Mouse (Mus musculus) intestine, postnatal 0 days (tissue): ENCODE measurements around the gene Mycbp. TPM values are rescaled to one million over a fixed set of nuclear protein-coding genes. Genes with fewer than 3 reads are reported as not detected.
"Not testable (repeated sequence)": the region's sequence is repeated elsewhere in the genome, so short reads cannot be mapped to it uniquely, and the experiment has no call there.

Experiments
- ATAC-seq: fragments of 200-750 bp; cut with Nextera tagmentation; 2 replicates; pipeline ENCODE4 v1.8.0; 2017; ENCODE audit warnings: mild to moderate bottlenecking, moderate TSS enrichment, moderate library complexity
- H3K27ac ChIP-seq: fragments of 300-500 bp; sonication (generic); 2 replicates; pipeline ENCODE4 v1.5.1; 2014; ENCODE audit warnings: mild to moderate bottlenecking, low read depth, low read length, moderate library complexity
- H3K27me3 ChIP-seq: fragments of 300-500 bp; sonication (generic); replicated peaks from 2 replicates; pipeline ENCODE4 v1.6.1; 2014; ENCODE audit warnings: low read length, mixed read lengths; ENCODE audit not compliant: control insufficient read depth, insufficient read depth
- H3K36me3 ChIP-seq: fragments of 300-500 bp; sonication (generic); 2 replicates; pipeline ENCODE4 v1.6.1; 2014; ENCODE audit warnings: mild to moderate bottlenecking, moderate library complexity; ENCODE audit not compliant: control insufficient read depth, insufficient read depth
- H3K4me1 ChIP-seq: fragments of 300-500 bp; sonication (generic); replicated peaks from 2 replicates; pipeline ENCODE4 v1.6.1; 2014; ENCODE audit warnings: antibody characterized with exemption, low read length, mixed read lengths; ENCODE audit not compliant: control insufficient read depth, insufficient read depth
- H3K4me2 ChIP-seq: fragments of 300-500 bp; sonication (generic); replicated peaks from 2 replicates; pipeline ENCODE4 v1.6.1; 2014; ENCODE audit warnings: low read depth, mild to moderate bottlenecking, moderate library complexity
- H3K4me3 ChIP-seq: fragments of 300-500 bp; sonication (generic); 2 replicates; pipeline ENCODE4 v1.5.1; 2014; ENCODE audit warnings: low read depth, low read length
- H3K9ac ChIP-seq: fragments of 300-500 bp; sonication (generic); 2 replicates; pipeline ENCODE4 v1.6.1; 2014; ENCODE audit warnings: mild to moderate bottlenecking, low read depth, low read length
- H3K9me3 ChIP-seq: fragments of 300-500 bp; sonication (generic); 2 replicates; pipeline ENCODE4 v1.6.1; 2016; ENCODE audit warnings: mixed run types; ENCODE audit not compliant: control insufficient read depth
- CTCF ChIP-seq: sonication (generic); IDR thresholded peaks from 2 replicates; pipeline ENCODE4 v1.5.1; 2016; ENCODE audit warnings: low read depth, mild to moderate bottlenecking, control low read depth, antibody characterized with exemption, moderate library complexity
- WGBS: fragments of 180-500 bp; shearing (Covaris S2); extraction: QIAGEN DNeasy Blood & Tissue Kit; methylation state at CpG from one replicate; pipeline ENCODE4 v1.1.7; 2014; 5-methylcytosine and 5-hydroxymethylcytosine counted together
- polyA plus RNA-seq: library from polyadenylated mRNA; unstranded; fragments of >200 nt; fragmentation: Nextera tagmentation; extraction: Ambion mirVana; gene quantifications from 2 replicates; pipeline ENCODE4 v1.2.1, GENCODE M21; 2015

The Mycbp gene
- polyA plus RNA-seq, 1 experiment from 2014 or later = 82.5 TPM

GRCm38 (mm10) chr4:123934306-123934705, 29.7 kb downstream of the Mycbp start:
- Histone ChIP-seq H3K4me3 (no peak overlapping the region), H3K9ac (no peak overlapping the region), H3K36me3 (peaks cover 66% of the 10 kb centered on the region), H3K4me1 (no peaks in the 10 kb centered on the region), H3K27me3 (no peaks in the 10 kb centered on the region), H3K4me2 (no peak overlapping the region), H3K27ac (no peak overlapping the region), H3K9me3 (no peaks in the 10 kb centered on the region)
- WGBS = 76% methylated on average over 4 of the region's 4 CpGs
- no peak for ATAC-seq
- no peak for TF ChIP-seq CTCF

DNA sequence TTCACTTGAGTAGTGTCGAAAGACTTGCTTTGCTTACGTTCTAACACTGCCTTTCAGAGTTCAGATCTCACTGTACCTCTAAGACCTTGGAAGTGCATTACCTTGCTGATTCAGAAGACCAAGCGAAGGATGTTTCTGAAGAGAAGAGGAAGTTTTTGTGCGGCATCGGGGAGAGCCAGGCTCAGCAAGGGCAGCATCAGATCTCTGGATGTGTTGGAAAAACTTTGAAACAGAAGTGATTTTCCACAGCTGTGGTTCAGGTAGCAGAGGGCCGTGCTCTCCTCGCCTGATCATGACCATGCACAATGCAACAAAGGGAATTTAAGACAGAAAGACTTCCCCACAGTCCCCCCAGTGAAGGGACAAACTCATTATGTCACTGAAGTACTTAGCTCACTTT, 31.4 kb downstream of the Mycbp start:
- peaks cover 49% of the 10 kb centered on the region for H3K36me3 ChIP-seq
- no peak for TF ChIP-seq CTCF
- 98% methylated on average over 7 of the region's 7 CpGs for WGBS

DNA sequence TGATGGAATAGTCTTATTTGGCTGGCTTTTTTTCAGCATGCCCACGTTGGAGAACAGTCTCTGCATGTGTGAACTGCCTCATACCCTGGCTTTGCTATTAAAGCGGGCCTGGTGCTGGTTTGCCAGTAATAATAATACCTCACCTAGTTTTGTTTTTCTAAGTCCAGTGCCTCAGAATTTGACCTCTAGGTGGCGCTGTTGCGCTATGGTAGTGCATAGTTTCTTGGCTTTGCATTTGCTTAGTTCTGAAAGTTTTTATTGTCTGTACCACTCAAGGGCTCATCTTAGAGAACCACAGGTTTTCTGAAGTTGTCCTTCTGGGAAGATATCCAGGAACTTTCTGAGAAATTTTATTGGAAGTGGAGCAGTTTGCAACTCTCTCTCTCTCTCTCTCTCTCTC, 35.2 kb downstream of the Mycbp start:
- H3K36me3 ChIP-seq = peaks cover 21% of the 10 kb centered on the region
- no peaks in the 10 kb centered on the region for H3K4me1 ChIP-seq
- 6% methylated on average over 4 of the region's 4 CpGs for WGBS
- no peak overlapping the region for H3K27ac ChIP-seq
- ATAC-seq = no peak
- H3K27me3 ChIP-seq = no peaks in the 10 kb centered on the region
- peak; percentile 88 for TF ChIP-seq CTCF
- no peak overlapping the region for H3K4me3 ChIP-seq
- H3K4me2 ChIP-seq = no peak overlapping the region
- no peaks in the 10 kb centered on the region for H3K9me3 ChIP-seq
- no peak overlapping the region for H3K9ac ChIP-seq

More for the DNA sequence above, 31.4 kb downstream of the Mycbp start:
- Histone ChIP-seq H3K9ac (no peak overlapping the region), H3K27me3 (no peaks in the 10 kb centered on the region), H3K9me3 (no peaks in the 10 kb centered on the region), H3K27ac (no peak overlapping the region), H3K4me1 (no peaks in the 10 kb centered on the region), H3K4me3 (no peak overlapping the region), H3K4me2 (no peak overlapping the region)
- no peak for ATAC-seq

DNA sequence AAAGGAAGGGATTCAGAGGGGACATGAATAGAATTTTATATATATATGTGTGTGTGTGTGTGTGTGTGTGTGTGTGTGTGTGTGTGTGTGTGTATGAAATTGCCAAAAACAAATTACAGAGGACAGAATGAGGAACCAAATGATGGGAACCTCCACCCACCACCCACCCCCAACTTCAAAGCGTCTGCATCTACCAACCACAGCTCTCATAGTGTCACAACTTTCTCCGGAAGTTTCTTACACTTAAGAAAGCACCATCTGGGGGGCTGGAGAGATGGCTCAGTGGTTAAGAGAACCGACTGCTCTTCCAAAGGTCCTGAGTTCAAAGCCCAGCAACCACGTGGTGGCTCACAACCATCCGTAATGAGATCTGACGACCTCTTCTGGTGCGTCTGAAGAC, 36.2 kb downstream of the Mycbp start:
- WGBS = 74% methylated on average over 7 of the region's 7 CpGs
- not testable (repeated sequence) for H3K27ac ChIP-seq, H3K4me3 ChIP-seq, H3K27me3 ChIP-seq, ATAC-seq, H3K9ac ChIP-seq, H3K4me1 ChIP-seq, H3K9me3 ChIP-seq, H3K4me2 ChIP-seq
- peaks cover 12% of the 10 kb centered on the region for H3K36me3 ChIP-seq

GRCm38 (mm10) chr4:123946701-123947100, 42.1 kb downstream of the Mycbp start:
- Histone ChIP-seq H3K27ac (no peak overlapping the region), H3K4me1 (no peaks in the 10 kb centered on the region), H3K27me3 (no peaks in the 10 kb centered on the region), H3K9me3 (no peaks in the 10 kb centered on the region), H3K4me3 (no peak overlapping the region), H3K9ac (no peak overlapping the region), H3K36me3 (no peaks in the 10 kb centered on the region), H3K4me2 (no peak overlapping the region)
- no peak for TF ChIP-seq CTCF
- no peak for ATAC-seq
- 91% methylated on average over 4 of the region's 4 CpGs for WGBS

DNA sequence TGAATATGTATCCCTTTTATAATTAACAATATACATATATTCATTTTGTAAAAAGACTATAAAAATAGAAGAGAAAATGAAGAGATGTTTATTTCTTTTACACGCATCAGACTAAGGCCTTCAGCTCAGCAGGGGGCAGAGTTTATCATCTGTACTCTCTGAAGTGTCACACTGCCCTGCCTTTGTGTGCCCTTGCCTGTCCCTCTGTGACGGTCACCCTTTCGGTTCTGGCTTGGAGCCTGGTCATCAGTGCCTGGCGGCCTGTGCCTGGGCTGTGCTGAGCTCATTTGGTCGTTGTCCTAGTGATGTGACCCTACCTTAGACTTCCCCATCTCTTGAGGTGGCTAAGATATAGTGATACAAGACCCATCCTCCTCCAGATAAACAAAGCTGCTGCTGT, 42.5 kb downstream of the Mycbp start:
- Histone ChIP-seq H3K9me3 (no peaks in the 10 kb centered on the region), H3K4me2 (no peak overlapping the region), H3K27ac (no peak overlapping the region), H3K36me3 (no peaks in the 10 kb centered on the region), H3K9ac (no peak overlapping the region), H3K4me1 (no peaks in the 10 kb centered on the region), H3K27me3 (no peaks in the 10 kb centered on the region), H3K4me3 (no peak overlapping the region)
- no peak for ATAC-seq
- no peak for TF ChIP-seq CTCF
- 62% methylated on average over 5 of the region's 5 CpGs for WGBS

DNA sequence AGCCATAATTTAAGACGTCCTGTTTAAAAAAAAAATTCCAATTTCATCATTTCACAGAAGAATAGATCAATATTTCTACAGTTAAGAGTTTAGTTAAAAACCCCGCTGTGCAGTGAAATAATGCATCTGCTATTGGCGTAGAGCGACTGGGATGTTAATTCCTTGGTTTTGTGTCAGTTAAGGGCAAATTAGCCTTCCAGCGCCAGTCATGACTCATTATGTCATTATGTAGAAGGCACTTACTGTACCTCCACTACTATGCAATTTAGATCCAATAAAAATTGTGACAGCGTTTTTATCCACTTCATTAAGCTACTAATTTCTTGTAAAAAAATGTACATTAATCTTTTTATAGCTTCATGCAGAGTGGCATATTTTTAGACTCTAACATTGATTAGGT, 44.3 kb downstream of the Mycbp start:
- H3K27me3 ChIP-seq = no peaks in the 10 kb centered on the region
- no peak for ATAC-seq
- no peak overlapping the region for H3K4me3 ChIP-seq
- no peaks in the 10 kb centered on the region for H3K9me3 ChIP-seq
- no peak overlapping the region for H3K4me2 ChIP-seq
- H3K36me3 ChIP-seq = no peaks in the 10 kb centered on the region
- TF ChIP-seq CTCF = no peak
- H3K27ac ChIP-seq = no peak overlapping the region
- 77% methylated on average over 6 of the region's 6 CpGs for WGBS
- H3K4me1 ChIP-seq = no peaks in the 10 kb centered on the region
- H3K9ac ChIP-seq = no peak overlapping the region
